Mouse (Mus musculus) intestine, postnatal 0 days (tissue): ENCODE data around the gene March9. TPM values are rescaled to one million over a fixed set of nuclear protein-coding genes. Genes with fewer than 3 reads are reported as not detected.

Experiments
- ATAC-seq: fragments of 200-750 bp; cut with Nextera tagmentation; 2 replicates; pipeline ENCODE4 v1.8.0; 2017; ENCODE audit warnings: mild to moderate bottlenecking, moderate TSS enrichment, moderate library complexity
- H3K27ac ChIP-seq: fragments of 300-500 bp; sonication (generic); 2 replicates; pipeline ENCODE4 v1.5.1; 2014; ENCODE audit warnings: mild to moderate bottlenecking, low read depth, low read length, moderate library complexity
- H3K27me3 ChIP-seq: fragments of 300-500 bp; sonication (generic); replicated peaks from 2 replicates; pipeline ENCODE4 v1.6.1; 2014; ENCODE audit warnings: low read length, mixed read lengths; ENCODE audit not compliant: control insufficient read depth, insufficient read depth
- H3K36me3 ChIP-seq: fragments of 300-500 bp; sonication (generic); 2 replicates; pipeline ENCODE4 v1.6.1; 2014; ENCODE audit warnings: mild to moderate bottlenecking, moderate library complexity; ENCODE audit not compliant: control insufficient read depth, insufficient read depth
- H3K4me1 ChIP-seq: fragments of 300-500 bp; sonication (generic); replicated peaks from 2 replicates; pipeline ENCODE4 v1.6.1; 2014; ENCODE audit warnings: antibody characterized with exemption, low read length, mixed read lengths; ENCODE audit not compliant: control insufficient read depth, insufficient read depth
- H3K4me2 ChIP-seq: fragments of 300-500 bp; sonication (generic); replicated peaks from 2 replicates; pipeline ENCODE4 v1.6.1; 2014; ENCODE audit warnings: low read depth, mild to moderate bottlenecking, moderate library complexity
- H3K4me3 ChIP-seq: fragments of 300-500 bp; sonication (generic); 2 replicates; pipeline ENCODE4 v1.5.1; 2014; ENCODE audit warnings: low read depth, low read length
- H3K9ac ChIP-seq: fragments of 300-500 bp; sonication (generic); 2 replicates; pipeline ENCODE4 v1.6.1; 2014; ENCODE audit warnings: mild to moderate bottlenecking, low read depth, low read length
- H3K9me3 ChIP-seq: fragments of 300-500 bp; sonication (generic); 2 replicates; pipeline ENCODE4 v1.6.1; 2016; ENCODE audit warnings: mixed run types; ENCODE audit not compliant: control insufficient read depth
- CTCF ChIP-seq: sonication (generic); IDR thresholded peaks from 2 replicates; pipeline ENCODE4 v1.5.1; 2016; ENCODE audit warnings: low read depth, mild to moderate bottlenecking, control low read depth, antibody characterized with exemption, moderate library complexity
- WGBS: fragments of 180-500 bp; shearing (Covaris S2); extraction: QIAGEN DNeasy Blood & Tissue Kit; methylation state at CpG from one replicate; pipeline ENCODE4 v1.1.7; 2014; 5-methylcytosine and 5-hydroxymethylcytosine counted together
- polyA plus RNA-seq: library from polyadenylated mRNA; unstranded; fragments of >200 nt; fragmentation: Nextera tagmentation; extraction: Ambion mirVana; gene quantifications from 2 replicates; pipeline ENCODE4 v1.2.1, GENCODE M21; 2015

The March9 gene
- polyA plus RNA-seq, 1 experiment from 2014 or later, result 0.91 TPM

- Histone ChIP-seq H3K9me3 (no peaks in the 10 kb centered on the region), H3K4me2 (peak within 1 kb of the TSS; percentile 89), H3K4me3 (peak within 1 kb of the TSS; percentile 83), H3K36me3 (peaks cover 31% of the 10 kb centered on the region), H3K27ac (peak within 1 kb of the TSS; percentile 90), H3K4me1 (0 out of 2 replicates have a peak, but pooled peaks cover 8% of the 10 kb centered on the region), H3K27me3 (peaks cover 2% of the 10 kb centered on the region; the same call in 1 of the 2 replicates), H3K9ac (peak within 1 kb of the TSS; percentile 68)
- TF ChIP-seq CTCF, result no peak
- 1% methylated on average over 36 of the region's 36 CpGs for WGBS
- peak; percentile 82 for ATAC-seq
Observed at GRCm38 (mm10) chr10:127070190-127071121, 10.5 kb upstream of the March9 start, which contains the start of gene Tspan31. Gene Tspan31, minus strand, starts transcription at chr10:127070264.

GRCm38 (mm10) chr10:127069281-127070189 lies 9.6 kb upstream of the March9 start:
- Histone ChIP-seq H3K9me3 (no peaks in the 10 kb centered on the region), H3K4me1 (0 out of 2 replicates have a peak, but pooled peaks cover 8% of the 10 kb centered on the region), H3K4me2 (peak overlapping the region; percentile 89), H3K9ac (peak overlapping the region; percentile 68), H3K4me3 (peak overlapping the region; percentile 83), H3K27me3 (no peaks in the 10 kb centered on the region), H3K27ac (peak overlapping the region; percentile 90), H3K36me3 (peaks cover 35% of the 10 kb centered on the region)
- TF ChIP-seq CTCF, result no peak
- ATAC-seq, result peak; percentile 3; the same call in 1 of the 2 replicates
- 5% methylated on average over 30 of the region's 30 CpGs for WGBS

GRCm38 (mm10) chr10:127068360-127069038 lies 8.5 kb upstream of the March9 start:
- 0 out of 2 replicates have a peak, but pooled peaks cover 12% of the 10 kb centered on the region for H3K4me1 ChIP-seq
- no peak for TF ChIP-seq CTCF
- peak overlapping the region; percentile 13; the same call in 1 of the 2 replicates for H3K9ac ChIP-seq
- H3K27me3 ChIP-seq, result no peaks in the 10 kb centered on the region
- WGBS, result 63% methylated on average over 9 of the region's 9 CpGs
- no peaks in the 10 kb centered on the region for H3K9me3 ChIP-seq
- H3K4me3 ChIP-seq, result no peak overlapping the region
- no peak for ATAC-seq
- H3K4me2 ChIP-seq, result peak overlapping the region; percentile 89; the same call in 1 of the 2 replicates
- peaks cover 35% of the 10 kb centered on the region for H3K36me3 ChIP-seq
- peak overlapping the region; percentile 90 for H3K27ac ChIP-seq

GRCm38 (mm10) chr10:127066519-127067018 lies 6.6 kb upstream of the March9 start:
- Histone ChIP-seq H3K27ac (peak overlapping the region; percentile 17), H3K9ac (no peak overlapping the region), H3K4me3 (no peak overlapping the region), H3K4me2 (no peak overlapping the region), H3K4me1 (0 out of 2 replicates have a peak, but pooled peaks cover 12% of the 10 kb centered on the region), H3K36me3 (peaks cover 35% of the 10 kb centered on the region), H3K27me3 (no peaks in the 10 kb centered on the region), H3K9me3 (no peaks in the 10 kb centered on the region)
- WGBS, result 79% methylated on average over 14 of the region's 14 CpGs
- no peak for ATAC-seq
- no peak for TF ChIP-seq CTCF

- Histone ChIP-seq H3K27me3 (no peaks in the 10 kb centered on the region), H3K9me3 (no peaks in the 10 kb centered on the region), H3K36me3 (peaks cover 35% of the 10 kb centered on the region), H3K27ac (0 out of 2 replicates have a peak overlapping the region, but pooled peaks have one; percentile 29), H3K4me3 (no peak overlapping the region), H3K4me1 (0 out of 2 replicates have a peak, but pooled peaks cover 9% of the 10 kb centered on the region), H3K4me2 (no peak overlapping the region), H3K9ac (no peak overlapping the region)
- no peak for TF ChIP-seq CTCF
- WGBS, result 41% methylated on average over 9 of the region's 9 CpGs
- ATAC-seq, result no peak
Observed at GRCm38 (mm10) chr10:127065981-127066380, 6.0 kb upstream of the March9 start.
